Mouse (Mus musculus) spleen, adult 2 months (tissue): ENCODE results near the gene Nfe2l3. TPM values are rescaled to one million over a fixed set of nuclear protein-coding genes. Genes with fewer than 3 reads are reported as not detected.

Source experiments
- DNase-seq, 2 experiments: peaks; one replicate each; pipeline versions ENCODE4 v3.0.0 to v3.0.0-alpha.2; 2012 to 2021; ENCODE audit warnings: low spot score in 2 of 2, low read depth in 1 of 2
- H3K27ac ChIP-seq: fragments of 200-500 bp; 2 replicates; pipeline ENCODE4 v1.5.1; 2012; ENCODE audit warnings: low read length, inconsistent platforms; ENCODE audit not compliant: insufficient read depth
- H3K27me3 ChIP-seq: fragments of 200-500 bp; 2 replicates; pipeline ENCODE4 v1.6.1; 2012; ENCODE audit warnings: mild to moderate bottlenecking, moderate library complexity, low read length, inconsistent platforms; ENCODE audit not compliant: control insufficient read depth, insufficient read depth
- H3K36me3 ChIP-seq: fragments of 200-500 bp; 2 replicates; pipeline ENCODE4 v1.6.1; 2012; ENCODE audit warnings: mild to moderate bottlenecking, low read length, inconsistent platforms; ENCODE audit not compliant: control insufficient read depth, insufficient read depth
- H3K4me1 ChIP-seq: fragments of 200-500 bp; 2 replicates; pipeline ENCODE4 v1.6.1; 2011; ENCODE audit warnings: inconsistent platforms; ENCODE audit not compliant: control insufficient read depth, insufficient read depth, insufficient read length
- H3K4me3 ChIP-seq: fragments of 200-500 bp; 2 replicates; pipeline ENCODE4 v1.5.1; 2011; ENCODE audit warnings: mild to moderate bottlenecking, inconsistent platforms; ENCODE audit not compliant: insufficient read depth, insufficient read length; ENCODE audit errors: extremely low read depth
- CTCF ChIP-seq: fragments of 200-500 bp; IDR thresholded peaks from 2 replicates; pipeline ENCODE4 v1.5.1; 2011; ENCODE audit warnings: mild to moderate bottlenecking, inconsistent platforms; ENCODE audit not compliant: insufficient read depth, insufficient read length, insufficient replicate concordance; ENCODE audit errors: extremely low read depth
- POLR2A ChIP-seq: fragments of 200-500 bp; IDR thresholded peaks from 2 replicates; pipeline ENCODE4 v1.6.1; 2011; ENCODE audit warnings: low read depth, low read length, inconsistent platforms
- WGBS: fragments of 180-500 bp; shearing (Covaris S2); methylation state at CpG from one replicate; pipeline ENCODE4 v1.1.7; 2018; 5-methylcytosine and 5-hydroxymethylcytosine counted together
- polyA plus RNA-seq: library from polyadenylated mRNA; depleted of rRNA; stranded (reverse); fragments of >200 nt; gene quantifications from 2 replicates; pipeline ENCODE4 v1.2.3, GENCODE M21; 2012; rRNA removed

Nfe2l3 gene
- polyA plus RNA-seq, 1 experiment = 0.16 TPM

- Histone ChIP-seq H3K36me3 (peaks cover 12% of the 10 kb centered on the region), H3K27ac (no peak overlapping the region), H3K4me3 (no peak overlapping the region), H3K4me1 (no peaks in the 10 kb centered on the region), H3K27me3 (no peaks in the 10 kb centered on the region)
- no peak for DNase-seq
- WGBS = 65% methylated on average over 7 of the region's 7 CpGs
- no peak for TF ChIP-seq POLR2A
- no peak for TF ChIP-seq CTCF
Observed at GRCm38 (mm10) chr6:51486076-51486710, 53.7 kb downstream of the Nfe2l3 start.

- H3K27ac ChIP-seq = no peak overlapping the region
- WGBS = 94% methylated on average over 5 of the region's 5 CpGs
- no peaks in the 10 kb centered on the region for H3K27me3 ChIP-seq
- H3K4me3 ChIP-seq = no peak overlapping the region
- peaks cover 9% of the 10 kb centered on the region for H3K36me3 ChIP-seq
- H3K4me1 ChIP-seq = no peaks in the 10 kb centered on the region
- TF ChIP-seq POLR2A = no peak
- no peak for TF ChIP-seq CTCF
- DNase-seq = no peak
Observed at GRCm38 (mm10) chr6:51486731-51487130, 54.3 kb downstream of the Nfe2l3 start.

GRCm38 (mm10) chr6:51489787-51490186 is 57.3 kb downstream of the Nfe2l3 start:
- Histone ChIP-seq H3K27ac (no peak overlapping the region), H3K4me1 (no peaks in the 10 kb centered on the region), H3K27me3 (no peaks in the 10 kb centered on the region), H3K36me3 (no peaks in the 10 kb centered on the region), H3K4me3 (no peak overlapping the region)
- no peak for DNase-seq
- no peak for TF ChIP-seq POLR2A
- WGBS = 90% methylated on average over 2 of the region's 2 CpGs

GRCm38 (mm10) chr6:51497321-51498111 is 65.0 kb downstream of the Nfe2l3 start:
- DNase-seq = no peak
- Histone ChIP-seq H3K4me1 (no peaks in the 10 kb centered on the region), H3K27me3 (no peaks in the 10 kb centered on the region), H3K36me3 (no peaks in the 10 kb centered on the region), H3K4me3 (no peak overlapping the region), H3K27ac (no peak overlapping the region)
- no peak for TF ChIP-seq CTCF
- TF ChIP-seq POLR2A = no peak
- 80% methylated on average over 8 of the region's 8 CpGs for WGBS

- Histone ChIP-seq H3K4me1 (no peaks in the 10 kb centered on the region; the same call in 1 of the 2 replicates), H3K27me3 (no peaks in the 10 kb centered on the region), H3K27ac (no peak overlapping the region), H3K36me3 (no peaks in the 10 kb centered on the region), H3K4me3 (no peak overlapping the region)
- 70% methylated on average over 1 of the region's 1 CpGs for WGBS
- DNase-seq = no peak
- TF ChIP-seq CTCF = no peak
- TF ChIP-seq POLR2A = no peak
Observed at GRCm38 (mm10) chr6:51505671-51506070, 73.2 kb downstream of the Nfe2l3 start.

- no peaks in the 10 kb centered on the region; the same call in 1 of the 2 replicates for H3K4me1 ChIP-seq
- no peak overlapping the region for H3K27ac ChIP-seq
- no peaks in the 10 kb centered on the region for H3K36me3 ChIP-seq
- H3K4me3 ChIP-seq = no peak overlapping the region
- no peak for DNase-seq
- H3K27me3 ChIP-seq = no peaks in the 10 kb centered on the region
- 82% methylated on average over 2 of the region's 2 CpGs for WGBS
- TF ChIP-seq CTCF (no peak), POLR2A (no peak)
Observed at GRCm38 (mm10) chr6:51507556-51507955, 75.1 kb downstream of the Nfe2l3 start.

Other genes with a start within 250 kb of the Nfe2l3 start
- gene Hnrnpa2b1, start 37.2 kb downstream of the Nfe2l3 start, polyA plus RNA-seq = 37.4 and 47.3 TPM in 2 replicates
- 4.7 and 5.2 TPM in 2 replicates for gene Cbx3, start 37.7 kb downstream of the Nfe2l3 start, polyA plus RNA-seq
- gene Snx10, start 91.2 kb downstream of the Nfe2l3 start, polyA plus RNA-seq = 1.7 and 2.4 TPM in 2 replicates